Mouse (Mus musculus): ENCODE results near the gene Lrrc8a. TPM values are rescaled to one million over a fixed set of nuclear protein-coding genes. Genes with fewer than 3 reads are reported as not detected.

Gene Lrrc8a
- 2.7 TPM for polyA plus RNA-seq (2014; fragmentation: Illumina TruSeq; extraction: RNeasy Lipid Tissue Mini Kit (QIAGEN cat#74804); ENCODE audit: low read depth, low replicate concordance)

DNA sequence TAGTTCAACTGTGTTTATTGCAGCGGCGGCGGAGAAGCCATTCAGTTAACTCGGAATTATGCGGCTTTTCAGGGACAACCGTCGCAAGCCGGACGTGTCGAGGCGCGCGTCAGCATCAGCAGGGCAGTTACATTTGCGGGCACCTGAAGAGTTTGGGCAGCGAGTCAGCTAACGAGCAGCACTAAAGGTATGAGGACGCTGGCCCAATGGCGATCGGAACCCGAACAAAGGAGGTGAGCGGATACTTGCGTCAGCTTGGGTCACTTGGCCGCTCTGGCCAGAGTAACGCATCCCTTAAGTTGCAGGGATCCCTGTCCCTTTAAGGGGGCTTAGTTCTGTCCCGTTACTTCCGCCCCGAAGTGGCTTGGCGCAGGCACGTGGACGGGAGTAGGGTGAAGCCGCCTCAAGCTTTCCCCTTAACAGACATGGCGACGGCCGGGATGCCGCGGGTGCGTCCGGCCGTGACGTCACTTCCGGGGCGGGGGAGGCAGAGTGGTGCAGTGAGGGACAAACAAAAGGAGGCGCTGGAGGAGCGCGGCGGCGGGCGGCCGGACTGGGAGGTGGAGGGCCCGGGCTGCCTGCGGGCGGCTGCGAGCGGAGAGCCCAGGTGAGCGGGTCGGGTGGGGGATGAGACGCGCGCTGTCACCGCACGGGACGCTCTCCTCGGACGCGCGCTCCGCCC is at the start of gene Lrrc8a:
Gene Lrrc8a, plus strand, starts transcription at position 517 of the 682 bp plus-strand sequence.

DNA sequence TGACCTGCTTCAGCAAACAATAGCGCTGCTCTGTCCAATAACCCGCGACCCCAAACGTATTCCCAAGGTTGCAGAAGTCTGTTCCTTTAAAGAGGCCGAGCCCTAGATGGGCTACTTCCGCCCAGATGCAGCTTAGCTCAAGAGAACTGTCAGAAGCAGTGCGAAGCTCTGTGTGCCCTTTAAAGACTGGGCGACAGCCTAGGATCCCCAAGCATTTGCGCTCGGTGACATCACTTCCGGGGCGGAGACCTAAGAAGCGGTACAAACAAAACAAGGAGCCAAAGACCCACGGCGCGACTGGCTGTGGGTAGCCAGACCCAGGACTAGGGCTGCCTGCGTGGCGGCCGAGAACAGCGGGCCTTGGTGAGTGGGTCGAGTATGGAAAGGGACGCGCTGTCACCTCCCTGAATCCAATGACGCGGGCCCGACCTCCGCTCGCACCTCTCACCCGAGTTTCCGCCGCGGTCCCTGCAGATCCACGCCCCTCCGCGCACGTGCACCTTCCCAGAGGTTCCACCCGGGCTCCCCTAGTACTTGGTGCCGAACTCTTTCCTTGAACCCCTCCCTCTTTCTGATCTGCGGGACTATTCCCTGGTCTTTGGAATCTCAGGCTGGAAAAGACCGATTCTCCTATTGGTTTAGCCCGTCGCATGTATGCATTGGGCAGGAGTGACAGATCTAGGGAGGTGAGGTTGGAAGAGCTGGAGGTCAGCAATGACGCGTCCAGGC is 31.7 kb upstream of the Lrrc8a start, which contains the start of gene Kyat1:
Gene Kyat1, minus strand, starts transcription at position 219 of the 729 bp plus-strand sequence.

DNA sequence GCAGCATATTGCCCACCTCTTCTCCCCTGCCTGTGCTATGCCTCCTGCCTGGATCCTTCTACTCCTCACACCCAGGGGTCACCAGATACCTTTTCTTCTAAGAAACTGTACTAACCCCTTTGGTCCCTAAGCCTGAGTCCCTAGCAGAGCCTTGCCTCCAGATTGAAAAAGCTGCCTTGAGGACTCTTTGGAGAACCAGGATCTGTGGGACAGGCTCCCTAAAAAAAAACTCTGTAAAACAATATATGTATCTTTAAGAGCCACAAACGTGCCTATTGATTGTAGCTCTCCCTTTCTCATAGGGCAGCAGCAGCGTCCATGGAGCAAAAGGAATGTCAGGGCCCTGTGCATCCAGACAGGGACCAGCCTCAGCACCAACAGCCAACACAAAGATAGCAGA is 2.8 kb downstream of the Lrrc8a start, which contains the start of gene Gm28035:
Gene Gm28035, plus strand, starts transcription at position 301 of the 400 bp plus-strand sequence.

DNA sequence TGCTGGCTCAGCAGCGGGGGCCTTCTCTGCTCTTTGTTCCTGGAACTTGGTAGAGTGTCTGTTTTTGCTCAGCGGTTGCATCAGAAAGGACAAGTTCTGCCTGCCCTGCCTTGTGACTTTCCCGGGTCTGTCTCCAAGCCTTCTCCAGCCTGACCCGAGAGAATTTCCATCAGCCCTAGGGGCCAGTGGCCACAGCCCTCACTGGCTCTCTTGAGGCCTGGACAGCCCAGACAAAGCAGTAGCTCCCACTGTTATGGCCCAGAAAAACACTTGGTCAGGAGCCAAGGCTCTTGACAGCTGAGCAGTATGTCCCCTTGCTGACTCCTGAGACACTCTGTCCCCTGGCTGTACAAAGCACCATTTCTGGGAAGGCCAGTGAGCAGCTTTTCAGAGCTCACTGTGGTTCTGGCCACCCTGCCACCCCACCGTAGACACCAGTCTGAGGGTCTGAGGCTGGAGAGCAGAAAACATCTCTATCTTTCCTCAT is 28.3 kb downstream of the Lrrc8a start, which contains the start of gene Phyhd1:
Gene Phyhd1, plus strand, starts transcription at position 437 of the 487 bp plus-strand sequence.

DNA sequence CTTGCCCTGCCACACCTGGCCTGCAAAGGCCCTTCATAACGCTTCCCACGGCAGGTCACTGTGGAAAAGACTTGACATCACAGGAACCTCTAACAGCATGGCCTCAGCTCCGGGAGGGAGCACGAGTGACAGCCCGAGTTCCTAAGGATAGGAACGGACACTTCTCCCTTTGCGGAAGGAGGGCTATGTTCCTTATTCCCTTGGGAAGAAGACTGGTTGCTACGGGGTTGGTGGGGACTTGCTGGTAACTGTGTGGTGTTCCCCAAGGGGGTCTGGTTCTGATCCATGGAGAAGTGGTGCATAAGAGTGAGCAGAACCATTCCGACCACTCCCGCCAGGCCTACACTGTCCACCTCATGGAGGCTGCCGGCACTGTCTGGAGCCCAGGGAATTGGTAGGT is 43.2 kb downstream of the Lrrc8a start, which contains the start of gene Gm28038:
Gene Gm28038, plus strand, starts transcription at position 301 of the 400 bp plus-strand sequence.

DNA sequence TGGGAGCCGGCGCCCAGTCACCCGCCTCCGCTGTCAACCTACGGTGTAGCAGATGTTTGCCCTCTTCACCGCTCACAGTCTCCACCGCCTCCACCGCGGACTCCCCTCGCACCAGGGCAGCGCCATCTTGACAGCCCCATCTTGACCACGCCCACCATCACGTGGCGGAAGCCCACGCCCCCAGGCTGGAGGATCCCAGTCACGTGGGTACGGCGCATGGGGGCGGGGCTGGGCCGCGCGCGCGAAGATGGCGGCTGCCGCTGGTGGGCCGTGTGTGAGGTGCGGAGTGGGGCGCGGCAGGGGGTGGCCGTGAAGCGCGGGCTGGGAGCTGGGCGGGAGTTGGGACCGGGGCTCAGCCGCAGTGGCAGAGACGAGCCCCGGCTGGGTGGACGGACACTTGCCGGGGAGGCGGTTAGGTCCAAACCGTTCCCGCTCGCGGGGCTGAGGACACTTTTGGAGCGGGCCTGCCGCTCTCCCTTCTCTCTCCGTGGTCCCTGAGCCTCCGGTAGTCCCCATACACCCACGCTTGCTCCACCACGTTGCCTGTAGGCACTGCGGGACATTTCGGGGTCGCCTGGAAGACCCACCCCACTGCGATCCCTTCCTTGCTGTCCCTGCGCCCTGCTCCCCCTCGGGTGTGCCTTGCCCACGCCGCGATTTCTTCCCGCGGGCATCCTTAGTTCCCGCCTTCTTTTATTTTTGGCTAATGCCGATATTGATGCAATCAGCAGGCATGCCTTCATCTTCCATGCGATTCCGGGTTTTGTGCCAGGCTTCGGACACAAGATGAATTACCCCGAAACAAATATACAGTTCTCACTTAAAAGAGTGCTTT is 48.9 kb downstream of the Lrrc8a start, which contains the start of the genes Dolk and Nup188:
Gene Dolk, minus strand, starts transcription at position 143 of the 835 bp plus-strand sequence.
Gene Nup188, plus strand, starts transcription at position 206 of the 835 bp plus-strand sequence.

Other genes with a start within 250 kb of the Lrrc8a start
- 0.73 TPM for gene Wdr34, start 188.8 kb upstream of the Lrrc8a start, polyA plus RNA-seq (2014; fragmentation: Illumina TruSeq; extraction: RNeasy Lipid Tissue Mini Kit (QIAGEN cat#74804); ENCODE audit: low read depth, low replicate concordance)
- 217 TPM for gene Set, start 180.3 kb upstream of the Lrrc8a start, polyA plus RNA-seq (2014; fragmentation: Illumina TruSeq; extraction: RNeasy Lipid Tissue Mini Kit (QIAGEN cat#74804); ENCODE audit: low read depth, low replicate concordance)
- gene Pkn3, start 160.0 kb upstream of the Lrrc8a start, polyA plus RNA-seq (2014; fragmentation: Illumina TruSeq; extraction: RNeasy Lipid Tissue Mini Kit (QIAGEN cat#74804); ENCODE audit: low read depth, low replicate concordance), result 0.16 TPM
- gene Zdhhc12, start 144.1 kb upstream of the Lrrc8a start, polyA plus RNA-seq (2014; fragmentation: Illumina TruSeq; extraction: RNeasy Lipid Tissue Mini Kit (QIAGEN cat#74804); ENCODE audit: low read depth, low replicate concordance), result 1.6 TPM
- 1.6 TPM for gene Zer1, start 113.1 kb upstream of the Lrrc8a start, polyA plus RNA-seq (2014; fragmentation: Illumina TruSeq; extraction: RNeasy Lipid Tissue Mini Kit (QIAGEN cat#74804); ENCODE audit: low read depth, low replicate concordance)
- gene Tbc1d13, start 104.0 kb upstream of the Lrrc8a start, polyA plus RNA-seq (2014; fragmentation: Illumina TruSeq; extraction: RNeasy Lipid Tissue Mini Kit (QIAGEN cat#74804); ENCODE audit: low read depth, low replicate concordance), result 30.0 TPM
- gene Endog, start 66.2 kb upstream of the Lrrc8a start, polyA plus RNA-seq (2014; fragmentation: Illumina TruSeq; extraction: RNeasy Lipid Tissue Mini Kit (QIAGEN cat#74804); ENCODE audit: low read depth, low replicate concordance), result not detected
- gene Spout1, start 59.3 kb upstream of the Lrrc8a start, polyA plus RNA-seq (2014; fragmentation: Illumina TruSeq; extraction: RNeasy Lipid Tissue Mini Kit (QIAGEN cat#74804); ENCODE audit: low read depth, low replicate concordance), result 0.61 TPM
- gene Kyat1, start 31.9 kb upstream of the Lrrc8a start, polyA plus RNA-seq (2014; fragmentation: Illumina TruSeq; extraction: RNeasy Lipid Tissue Mini Kit (QIAGEN cat#74804); ENCODE audit: low read depth, low replicate concordance), result 1.2 TPM
- not detected for gene Gm28035, start 2.9 kb downstream of the Lrrc8a start, polyA plus RNA-seq (2014; fragmentation: Illumina TruSeq; extraction: RNeasy Lipid Tissue Mini Kit (QIAGEN cat#74804); ENCODE audit: low read depth, low replicate concordance)
- gene Phyhd1, start 28.5 kb downstream of the Lrrc8a start, polyA plus RNA-seq (2014; fragmentation: Illumina TruSeq; extraction: RNeasy Lipid Tissue Mini Kit (QIAGEN cat#74804); ENCODE audit: low read depth, low replicate concordance), result 20.0 TPM
- gene Gm28038, start 43.3 kb downstream of the Lrrc8a start, polyA plus RNA-seq (2014; fragmentation: Illumina TruSeq; extraction: RNeasy Lipid Tissue Mini Kit (QIAGEN cat#74804); ENCODE audit: low read depth, low replicate concordance), result not detected
- gene Dolk, start 48.6 kb downstream of the Lrrc8a start, polyA plus RNA-seq (2014; fragmentation: Illumina TruSeq; extraction: RNeasy Lipid Tissue Mini Kit (QIAGEN cat#74804); ENCODE audit: low read depth, low replicate concordance), result 8.1 TPM
- 8.9 TPM for gene Nup188, start 48.7 kb downstream of the Lrrc8a start, polyA plus RNA-seq (2014; fragmentation: Illumina TruSeq; extraction: RNeasy Lipid Tissue Mini Kit (QIAGEN cat#74804); ENCODE audit: low read depth, low replicate concordance)
- gene Sh3glb2, start 121.6 kb downstream of the Lrrc8a start, polyA plus RNA-seq (2014; fragmentation: Illumina TruSeq; extraction: RNeasy Lipid Tissue Mini Kit (QIAGEN cat#74804); ENCODE audit: low read depth, low replicate concordance), result 1.1 TPM
- 0.81 TPM for gene Miga2, start 126.5 kb downstream of the Lrrc8a start, polyA plus RNA-seq (2014; fragmentation: Illumina TruSeq; extraction: RNeasy Lipid Tissue Mini Kit (QIAGEN cat#74804); ENCODE audit: low read depth, low replicate concordance)
- 0.65 TPM for gene Dolpp1, start 154.5 kb downstream of the Lrrc8a start, polyA plus RNA-seq (2014; fragmentation: Illumina TruSeq; extraction: RNeasy Lipid Tissue Mini Kit (QIAGEN cat#74804); ENCODE audit: low read depth, low replicate concordance)
- gene Crat, start 178.1 kb downstream of the Lrrc8a start, polyA plus RNA-seq (2014; fragmentation: Illumina TruSeq; extraction: RNeasy Lipid Tissue Mini Kit (QIAGEN cat#74804); ENCODE audit: low read depth, low replicate concordance), result 20.5 TPM
- 2.4 TPM for gene Ptpa, start 178.3 kb downstream of the Lrrc8a start, polyA plus RNA-seq (2014; fragmentation: Illumina TruSeq; extraction: RNeasy Lipid Tissue Mini Kit (QIAGEN cat#74804); ENCODE audit: low read depth, low replicate concordance)
- not detected for gene Ier5l, start 236.5 kb downstream of the Lrrc8a start, polyA plus RNA-seq (2014; fragmentation: Illumina TruSeq; extraction: RNeasy Lipid Tissue Mini Kit (QIAGEN cat#74804); ENCODE audit: low read depth, low replicate concordance)